Mouse (Mus musculus) urinary bladder, postnatal 0 days (tissue): ENCODE results near the gene Limch1. TPM values are rescaled to one million over a fixed set of nuclear protein-coding genes. Genes with fewer than 3 reads are reported as not detected.

Experiments used
- microRNA-seq: library from miRNA; unstranded; fragments of <30 nt; microRNA quantifications from one replicate; pipeline ENCODE4, GENCODE M21; 2016
- polyA plus RNA-seq: library from polyadenylated mRNA; unstranded; fragments of >200 nt; fragmentation: Nextera tagmentation; extraction: Ambion mirVana; gene quantifications from 2 replicates; pipeline ENCODE4 v1.2.1, GENCODE M21; 2015

Gene Limch1
- polyA plus RNA-seq, result 10.1 and 14.3 TPM in 2 replicates

DNA sequence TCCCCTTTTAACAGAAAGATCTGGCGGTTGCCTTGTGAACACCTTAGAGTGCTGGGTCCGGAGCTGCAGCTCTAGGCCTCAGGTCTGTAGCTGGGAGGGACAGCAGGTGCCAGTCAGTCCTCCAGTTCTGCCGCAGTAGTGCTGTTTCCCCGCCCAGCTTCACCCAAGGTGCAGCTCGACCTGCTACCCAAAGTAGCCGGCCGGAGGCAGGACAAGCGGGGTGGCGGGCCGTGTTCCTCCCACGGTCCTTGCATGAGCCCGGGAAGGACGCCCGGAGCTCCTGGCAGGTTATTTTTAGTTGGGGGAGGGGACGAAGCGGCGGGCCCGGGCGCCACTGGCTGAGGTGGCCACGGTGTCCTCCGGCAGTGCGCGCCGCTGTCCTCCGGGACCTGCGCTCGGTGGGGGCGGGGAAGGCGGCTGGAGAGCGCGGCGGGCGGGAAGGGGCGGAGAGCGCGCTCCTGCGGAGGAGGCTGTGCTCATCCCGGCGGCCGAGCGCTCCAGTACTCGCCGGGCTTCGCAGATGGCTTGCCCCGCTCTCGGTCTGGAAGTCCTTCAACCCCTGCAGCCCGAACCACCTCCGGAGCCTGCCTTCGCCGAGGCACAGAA lies at the start of gene Limch1:
Gene Limch1, plus strand, starts transcription at position 438 of the 606 bp plus-strand sequence.

GRCm38 (mm10) chr5:67098733-67099323 lies 353.2 kb downstream of the Limch1 start, which contains the start of gene Phox2b:
Gene Phox2b (minus strand): TSS chr5:67099301.

Small RNAs within 50 kb of the gene (microRNA-seq; reads per million reads assigned to microRNA genes)
- not detected for gene Gm23841

Other genes starting within 250 kb of the Limch1 start
- gene Apbb2, start 127.0 kb upstream of the Limch1 start, polyA plus RNA-seq, result 27.7 and 36.9 TPM in 2 replicates
- 255 and 278 TPM in 2 replicates for gene Uchl1, start 69.7 kb upstream of the Limch1 start, polyA plus RNA-seq